In the genomic region with DNA sequence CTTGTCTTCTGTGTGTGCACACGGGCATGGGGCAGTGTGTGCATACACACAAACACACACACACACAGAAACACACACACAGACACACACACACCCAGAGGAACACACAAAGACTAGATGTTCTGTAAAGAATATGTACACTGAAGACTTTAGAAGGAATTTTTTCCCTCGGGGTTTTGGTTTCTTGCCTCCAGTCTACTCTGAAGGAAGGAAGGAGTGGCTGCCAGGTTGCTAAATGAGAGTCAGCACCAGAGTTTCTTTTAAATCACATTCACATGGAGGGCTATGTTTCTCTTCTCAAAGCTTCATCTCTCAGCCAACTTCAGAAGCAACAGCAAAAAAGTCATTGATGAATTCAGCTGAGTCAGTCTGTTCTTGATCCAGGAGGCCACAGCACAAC, we compare ENCODE assay signal across 20 mouse cellular contexts.
DNase-seq lines count a peak whose midpoint lies in the region; ATAC-seq and TF ChIP-seq lines count a peak whose summit lies in the region.
"Had no signal": no experiment of that assay in that cellular context is flagged by ENCODE, and none has a peak within 500 bp of the region (broad histone marks: within the 10 kb centered on the region; RNA-seq: fewer than 3 reads in every experiment).

No protein-coding gene starts in this region.

- no peak overlapping the region for H3K4me3 ChIP-seq in hindbrain, embryonic 10.5 days
- H3K4me3 ChIP-seq in hindbrain, postnatal 0 days (ENCODE audit: low read length) = no peak overlapping the region
- no peak overlapping the region for H3K4me3 ChIP-seq in midbrain, embryonic 10.5 days
- H3K4me3 ChIP-seq in midbrain, embryonic 11.5 days (ENCODE audit: low read depth, low read length) = no peak overlapping the region
- H3K4me3 ChIP-seq in embryonic facial prominence, embryonic 12.5 days = no peak overlapping the region
- no peak overlapping the region for H3K4me3 ChIP-seq in neural tube, embryonic 14.5 days (ENCODE audit: low read depth, low read length)
- H3K4me3 ChIP-seq: gastrocnemius, adult 2 months; lung, embryonic 15.5 days had no signal

- H3K27me3 ChIP-seq in hindbrain, embryonic 10.5 days (ENCODE audit: insufficient read depth, poor library complexity, severe bottlenecking) = no peaks in the 10 kb centered on the region
- no peaks in the 10 kb centered on the region for H3K27me3 ChIP-seq in hindbrain, postnatal 0 days (ENCODE audit: insufficient read depth, low read length)
- no peaks in the 10 kb centered on the region for H3K27me3 ChIP-seq in midbrain, embryonic 10.5 days (ENCODE audit: low read depth, poor library complexity, severe bottlenecking)
- no peaks in the 10 kb centered on the region for H3K27me3 ChIP-seq in midbrain, embryonic 11.5 days (ENCODE audit: control insufficient read depth, insufficient read depth, low read length)
- no peaks in the 10 kb centered on the region for H3K27me3 ChIP-seq in embryonic facial prominence, embryonic 12.5 days
- H3K27me3 ChIP-seq in neural tube, embryonic 14.5 days (ENCODE audit: control insufficient read depth, insufficient read depth, low read length) = no peaks in the 10 kb centered on the region
- H3K27me3 ChIP-seq: lung, embryonic 15.5 days had no signal

- H3K4me1 ChIP-seq in hindbrain, embryonic 10.5 days (replicated peaks) = peaks cover 30% of the 10 kb centered on the region
- H3K4me1 ChIP-seq in hindbrain, postnatal 0 days (ENCODE audit: insufficient read depth, low read length) = peaks cover 10% of the 10 kb centered on the region
- peaks cover 18% of the 10 kb centered on the region for H3K4me1 ChIP-seq in midbrain, embryonic 10.5 days
- peaks cover 8% of the 10 kb centered on the region for H3K4me1 ChIP-seq in midbrain, embryonic 11.5 days (ENCODE audit: control insufficient read depth, insufficient read depth, low read length)
- peaks cover 45% of the 10 kb centered on the region for H3K4me1 ChIP-seq in embryonic facial prominence, embryonic 12.5 days
- peaks cover 20% of the 10 kb centered on the region for H3K4me1 ChIP-seq in neural tube, embryonic 14.5 days (ENCODE audit: control insufficient read depth, insufficient read depth, low read length)

- peak overlapping the region; percentile 9; the same call in 1 of the 2 replicates for H3K27ac ChIP-seq in hindbrain, embryonic 10.5 days
- no peak overlapping the region for H3K27ac ChIP-seq in hindbrain, postnatal 0 days
- peak overlapping the region; percentile 28; the same call in 1 of the 2 replicates for H3K27ac ChIP-seq in midbrain, embryonic 10.5 days (replicated peaks)
- no peak overlapping the region for H3K27ac ChIP-seq in midbrain, embryonic 11.5 days (ENCODE audit: low read depth, low read length)
- H3K27ac ChIP-seq in embryonic facial prominence, embryonic 12.5 days = peak overlapping the region; percentile 41; the same call in 1 of the 2 replicates
- H3K27ac ChIP-seq in neural tube, embryonic 14.5 days (ENCODE audit: low read depth, low read length) = peak overlapping the region; percentile 70
- H3K27ac ChIP-seq: gastrocnemius, adult 2 months; liver, embryonic 14.5 days; lung, embryonic 15.5 days had no signal

- DNase-seq in hindbrain, embryonic 10.5 days (ENCODE audit: low spot score) = no peak
- no peak for DNase-seq in hindbrain, postnatal 0 days (ENCODE audit: low spot score)
- no peak for DNase-seq in midbrain, embryonic 10.5 days (ENCODE audit: low spot score)
- no peak for DNase-seq in midbrain, embryonic 11.5 days (ENCODE audit: low spot score, missing footprints)
- no peak for DNase-seq in retina, postnatal 1 day
- DNase-seq: cerebellum, adult 18-20 months; cerebellum, postnatal 25 days; gastrocnemius, adult 2 months; heart, postnatal 10 days; kidney, postnatal 36 days; left cerebral cortex, postnatal 4 days had no signal

- WGBS in hindbrain, embryonic 10.5 days = 77% methylated on average over 2 of the region's 2 CpGs
- 78% methylated on average over 2 of the region's 2 CpGs for WGBS in hindbrain, postnatal 0 days
- WGBS in midbrain, embryonic 10.5 days = 76% methylated on average over 2 of the region's 2 CpGs
- WGBS in midbrain, embryonic 11.5 days = 75% methylated on average over 2 of the region's 2 CpGs
- WGBS in embryonic facial prominence, embryonic 12.5 days = 42% methylated on average over 2 of the region's 2 CpGs
- 67% methylated on average over 2 of the region's 2 CpGs for WGBS in neural tube, embryonic 14.5 days

- no peak overlapping the region for H3K4me2 ChIP-seq in hindbrain, postnatal 0 days (ENCODE audit: low read depth, low read length)
- H3K4me2 ChIP-seq in midbrain, embryonic 11.5 days = no peak overlapping the region
- H3K4me2 ChIP-seq in embryonic facial prominence, embryonic 12.5 days (replicated peaks) = no peak overlapping the region
- no peak overlapping the region for H3K4me2 ChIP-seq in neural tube, embryonic 14.5 days (ENCODE audit: low read depth, low read length)
- H3K4me2 ChIP-seq: heart, embryonic 11.5 days; lung, embryonic 15.5 days had no signal

- H3K9ac ChIP-seq in hindbrain, postnatal 0 days (replicated peaks; ENCODE audit: low read length) = no peak overlapping the region
- no peak overlapping the region for H3K9ac ChIP-seq in midbrain, embryonic 11.5 days (ENCODE audit: low read length)
- no peak overlapping the region for H3K9ac ChIP-seq in embryonic facial prominence, embryonic 12.5 days
- H3K9ac ChIP-seq in neural tube, embryonic 14.5 days (replicated peaks; ENCODE audit: low read depth, low read length) = no peak overlapping the region
- H3K9ac ChIP-seq: liver, embryonic 14.5 days; lung, embryonic 15.5 days had no signal

- TF ChIP-seq CTCF in hindbrain, postnatal 0 days (IDR thresholded peaks at IDR 0.05; ENCODE audit: low read depth) = no peak

- H3K36me3 ChIP-seq in hindbrain, embryonic 10.5 days = no peaks in the 10 kb centered on the region
- H3K36me3 ChIP-seq in hindbrain, postnatal 0 days (ENCODE audit: insufficient read depth, low read length) = no peaks in the 10 kb centered on the region
- H3K36me3 ChIP-seq in midbrain, embryonic 10.5 days = no peaks in the 10 kb centered on the region
- H3K36me3 ChIP-seq in midbrain, embryonic 11.5 days (ENCODE audit: control insufficient read depth, insufficient read depth, low read length) = no peaks in the 10 kb centered on the region
- H3K36me3 ChIP-seq in embryonic facial prominence, embryonic 12.5 days = no peaks in the 10 kb centered on the region
- H3K36me3 ChIP-seq in neural tube, embryonic 14.5 days (ENCODE audit: control insufficient read depth, insufficient read depth, low read length) = no peaks in the 10 kb centered on the region
- H3K36me3 ChIP-seq: G1E; lung, embryonic 15.5 days had no signal

- no peak for ATAC-seq in hindbrain, postnatal 0 days
- no peak for ATAC-seq in midbrain, embryonic 11.5 days (ENCODE audit: low FRiP score)
- ATAC-seq in embryonic facial prominence, embryonic 12.5 days (ENCODE audit: insufficient number of reproducible peaks, insufficient read depth, low FRiP score, low TSS enrichment) = no peak
- ATAC-seq in neural tube, embryonic 14.5 days (ENCODE audit: low read depth) = no peak
- ATAC-seq: forebrain, embryonic 16.5 days; hindbrain, embryonic 16.5 days; intestine, postnatal 0 days had no signal

- H3K9me3 ChIP-seq in hindbrain, embryonic 10.5 days = no peaks in the 10 kb centered on the region
- H3K9me3 ChIP-seq in hindbrain, postnatal 0 days (ENCODE audit: low read length) = no peaks in the 10 kb centered on the region
- H3K9me3 ChIP-seq in midbrain, embryonic 10.5 days (replicated peaks) = no peaks in the 10 kb centered on the region
- H3K9me3 ChIP-seq in midbrain, embryonic 11.5 days (ENCODE audit: control insufficient read depth, low read length) = no peaks in the 10 kb centered on the region
- no peaks in the 10 kb centered on the region for H3K9me3 ChIP-seq in embryonic facial prominence, embryonic 12.5 days
- no peaks in the 10 kb centered on the region for H3K9me3 ChIP-seq in neural tube, embryonic 14.5 days (ENCODE audit: control insufficient read depth, low read length)
- H3K9me3 ChIP-seq: G1E; lung, embryonic 15.5 days had no signal

Comparison
In these comparisons a context has a peak if more than half of its experiments do, and no peak if none do; other contexts are left out.
1. H3K27ac ChIP-seq: peak in hindbrain, embryonic 10.5 days (single experiment), midbrain, embryonic 10.5 days (single experiment), embryonic facial prominence, embryonic 12.5 days (single experiment) and neural tube, embryonic 14.5 days (single experiment); none in hindbrain, postnatal 0 days (single experiment) and midbrain, embryonic 11.5 days (single experiment).